Mouse (Mus musculus): ENCODE measurements around the gene Snx17.
"Not testable (repeated sequence)": the region's sequence is repeated elsewhere in the genome, so short reads cannot be mapped to it uniquely, and the experiment has no call there.

Snx17 gene

DNA sequence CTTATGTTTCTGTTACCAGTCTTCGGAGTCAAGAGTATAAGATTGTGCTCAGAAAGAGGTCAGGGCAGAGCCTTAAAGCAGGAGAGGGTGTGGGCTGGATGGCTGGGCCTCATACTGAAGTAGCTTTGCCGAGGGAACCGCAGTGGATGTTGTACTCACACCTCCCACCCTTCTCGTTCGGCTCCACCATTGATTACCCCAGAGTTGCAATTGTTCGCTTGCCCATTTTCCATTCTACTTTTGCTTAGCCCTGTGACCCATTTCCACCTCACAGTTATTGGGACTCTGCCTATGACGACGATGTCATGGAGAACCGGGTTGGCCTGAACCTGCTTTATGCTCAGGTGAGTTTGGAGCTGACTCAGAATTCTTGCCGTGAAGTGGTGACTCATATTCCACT is 3.2 kb downstream of the Snx17 start:
- no peak for DNase-seq (ENCODE audit: low read depth, low spot score)

- DNase-seq (ENCODE audit: low read depth, low spot score), result no peak
Measured at GRCm38 (mm10) chr5:31197072-31197471, 4.0 kb downstream of the Snx17 start.

GRCm38 (mm10) chr5:31198170-31198569 is 5.1 kb downstream of the Snx17 start:
- DNase-seq (ENCODE audit: low read depth, low spot score), result no peak

DNA sequence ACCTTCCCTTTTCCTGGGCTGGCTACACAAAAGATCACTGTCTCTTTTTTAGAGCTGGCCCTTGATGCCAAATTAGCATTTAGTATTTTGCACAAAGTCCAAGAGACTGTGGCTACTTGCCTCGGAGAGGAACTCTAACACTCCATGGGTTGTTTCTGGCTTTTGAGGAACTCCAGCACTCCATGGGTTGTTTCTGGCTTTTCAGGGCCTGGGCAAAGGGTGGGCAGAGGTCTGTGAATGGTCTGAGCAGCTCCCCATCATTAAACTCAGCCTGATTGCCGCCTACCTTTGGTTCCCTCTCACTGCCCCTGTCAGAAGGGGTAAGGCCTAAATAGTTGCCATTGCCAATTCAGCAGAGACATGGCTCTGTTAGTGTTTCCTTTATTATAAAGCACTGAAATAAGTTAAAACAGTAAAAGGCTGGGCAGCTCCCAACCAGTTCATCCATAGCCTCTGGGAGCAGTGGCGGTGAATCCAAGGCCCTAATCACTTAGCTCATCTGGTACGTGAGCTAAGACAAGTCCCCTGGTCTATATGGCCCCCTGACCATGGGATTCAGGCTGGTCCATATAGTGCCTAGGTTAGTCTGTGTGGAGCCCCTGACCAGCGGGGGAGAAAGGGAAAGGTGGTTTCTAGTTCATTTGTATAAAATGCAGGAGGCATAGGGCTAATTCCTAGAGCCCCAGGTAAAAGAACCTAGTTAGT is 5.7 kb downstream of the Snx17 start:
- DNase-seq (ENCODE audit: low read depth, low spot score), result no peak

DNA sequence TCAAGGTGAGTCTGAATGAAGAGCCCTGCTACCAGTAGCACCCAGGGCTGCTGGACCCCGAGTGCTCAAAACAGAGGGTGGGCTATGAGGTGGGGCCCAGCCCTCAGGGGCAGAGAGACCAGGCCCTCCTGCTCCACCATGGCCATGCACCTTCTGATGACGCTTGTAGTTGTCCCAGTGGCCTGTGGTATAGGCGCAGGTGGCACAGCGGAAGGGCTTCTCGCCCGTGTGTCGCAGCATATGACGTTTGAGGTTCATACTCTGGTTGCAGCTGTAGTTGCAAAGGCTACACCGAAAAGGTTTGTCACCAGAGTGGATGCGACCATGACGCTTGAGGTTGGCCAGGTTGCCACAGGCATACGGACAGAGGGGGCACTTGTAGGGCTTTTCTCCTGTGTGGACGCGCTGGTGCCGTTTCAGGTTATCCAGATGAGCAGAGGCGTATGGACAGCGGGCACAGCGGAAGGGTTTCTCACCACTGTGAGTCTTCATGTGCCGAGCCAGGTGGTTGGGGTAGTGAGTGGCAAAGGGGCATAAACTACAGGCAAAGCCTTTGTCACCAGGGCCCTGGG is 6.4 kb downstream of the Snx17 start:
- DNase-seq (ENCODE audit: low read depth, low spot score), result no peak

DNA sequence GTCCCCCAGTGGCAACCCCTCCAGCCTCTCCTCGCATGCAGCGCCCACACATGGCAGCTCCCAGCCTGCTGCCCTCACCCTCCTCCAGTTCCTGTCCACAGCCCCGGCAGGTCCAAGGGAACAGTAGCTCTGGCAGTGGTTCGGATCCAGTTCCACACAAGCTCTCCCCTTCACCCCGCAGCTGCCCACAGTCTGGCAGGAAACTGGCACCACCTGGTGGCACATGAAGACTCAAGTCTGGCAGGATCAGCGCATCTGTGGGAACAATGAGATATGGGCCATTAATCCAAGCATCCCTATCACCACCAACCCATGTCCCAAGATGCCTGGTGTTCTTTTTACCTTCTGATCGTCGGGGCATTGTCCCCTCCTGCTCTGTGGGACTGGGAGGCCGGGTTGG is 6.9 kb downstream of the Snx17 start:
- no peak for DNase-seq (ENCODE audit: low read depth, low spot score)

- DNase-seq (ENCODE audit: low read depth, low spot score), result no peak
Measured at GRCm38 (mm10) chr5:31200327-31200768, 7.3 kb downstream of the Snx17 start.

- no peak for DNase-seq (ENCODE audit: low read depth, low spot score)
Measured at GRCm38 (mm10) chr5:31201042-31201741, 8.2 kb downstream of the Snx17 start.

DNA sequence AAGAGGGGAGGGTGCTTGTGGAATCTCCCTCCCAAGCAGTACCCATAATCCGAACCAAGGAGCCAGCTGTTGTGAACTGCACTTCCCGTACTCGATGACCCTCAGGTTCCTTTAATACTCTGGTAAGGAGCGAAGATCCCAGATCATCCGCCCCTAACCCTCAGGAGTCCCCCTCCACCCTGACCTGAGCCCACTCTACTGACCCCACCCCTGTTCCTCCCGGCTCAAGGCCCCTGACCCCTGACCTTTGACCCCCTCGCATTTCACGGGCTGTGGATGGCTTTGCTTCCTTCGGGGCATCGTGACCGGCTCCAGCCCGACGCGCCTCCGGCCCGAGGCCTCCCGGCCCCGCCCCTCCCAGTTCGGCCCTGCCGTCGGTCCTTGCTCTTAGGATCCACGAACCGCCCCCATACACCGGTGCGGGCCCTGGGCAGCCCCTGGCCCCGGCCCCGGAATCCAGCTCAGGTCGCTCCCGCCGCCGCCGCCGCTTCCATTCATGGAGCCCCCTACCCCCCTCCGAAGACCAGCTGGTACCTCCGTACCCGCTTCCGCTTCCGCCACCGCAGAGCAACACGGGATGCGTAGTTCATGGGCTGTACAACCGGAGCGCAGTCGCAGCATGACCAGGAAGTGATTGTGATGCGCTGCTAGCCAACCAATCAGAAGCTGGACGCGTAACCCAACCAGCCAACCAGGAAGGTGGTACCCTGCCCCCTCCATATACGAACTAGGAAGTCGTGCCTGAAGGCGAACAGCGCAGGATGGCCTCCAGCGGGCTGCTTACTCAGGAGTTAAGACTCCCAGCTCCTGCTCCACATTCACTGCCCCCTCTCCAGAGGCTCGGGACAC is 8.9 kb downstream of the Snx17 start, which contains the start of gene Zfp513:
Gene Zfp513 (minus strand): TSS at position 562 of the 849 bp plus-strand sequence.
- peak; percentile 99 for DNase-seq (ENCODE audit: low read depth, low spot score)

DNA sequence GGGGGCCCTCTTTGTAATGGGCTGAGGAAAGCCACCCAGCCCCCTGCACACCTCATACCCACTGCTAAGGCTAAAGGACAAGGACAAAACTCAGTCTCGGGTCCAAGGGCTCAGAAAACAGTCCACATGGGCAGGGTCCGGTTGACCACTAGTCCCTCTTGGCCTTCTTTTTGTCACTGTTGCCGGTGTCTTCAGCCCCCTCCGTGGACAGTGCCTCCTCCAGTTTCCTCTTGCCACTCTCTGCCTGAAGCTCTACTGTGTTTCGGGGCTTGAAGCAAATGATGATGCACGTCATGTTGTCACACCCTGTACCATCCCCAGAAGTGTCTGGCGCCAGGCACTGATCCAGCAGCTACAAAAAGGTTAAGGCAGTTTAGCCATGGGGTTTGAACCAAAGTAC is 9.9 kb downstream of the Snx17 start:
- no peak for DNase-seq (ENCODE audit: low read depth, low spot score)

DNA sequence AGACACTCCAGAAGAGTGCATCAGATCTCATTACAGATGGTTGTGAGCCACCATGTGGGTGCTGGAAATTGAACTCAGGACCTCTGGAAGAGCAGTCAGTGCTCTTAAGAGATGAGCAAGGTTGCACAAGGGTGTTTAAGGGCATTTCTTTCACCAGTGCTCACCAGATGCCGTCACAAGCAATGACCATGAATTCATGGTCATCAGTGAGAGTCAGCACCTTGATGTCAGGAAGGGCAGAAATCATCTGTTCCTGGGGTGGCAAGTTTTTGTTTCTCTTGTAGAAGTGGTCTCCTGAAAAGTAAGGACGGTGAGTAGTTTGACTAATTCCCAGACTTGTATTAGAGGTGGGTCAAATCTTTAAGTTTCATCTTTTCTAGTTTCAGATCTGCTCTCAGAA is 10.8 kb downstream of the Snx17 start:
- DNase-seq (ENCODE audit: low read depth, low spot score), result no peak

DNA sequence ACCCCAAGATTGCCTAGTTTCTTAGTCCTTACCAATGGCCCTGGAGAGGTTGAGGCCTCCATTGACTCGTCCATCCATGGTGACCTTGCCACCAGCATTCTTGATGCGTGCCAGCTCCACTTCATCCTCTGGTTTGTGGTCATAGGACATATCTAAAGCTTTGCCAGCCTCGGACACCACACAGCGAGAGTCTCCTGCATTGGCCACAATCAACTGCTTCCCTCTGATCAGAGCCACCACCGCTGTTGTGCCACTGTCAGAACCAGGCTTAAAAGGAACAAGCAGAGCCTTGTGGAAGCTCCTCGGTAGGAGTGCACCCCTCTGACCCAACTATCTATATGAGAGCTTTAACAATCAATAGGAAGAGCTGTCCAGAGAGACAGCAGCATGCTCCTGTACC is 11.4 kb downstream of the Snx17 start:
- no peak for DNase-seq (ENCODE audit: low read depth, low spot score)

- DNase-seq (ENCODE audit: low read depth, low spot score), result not testable (repeated sequence)
Measured at GRCm38 (mm10) chr5:31216554-31216953, 23.5 kb downstream of the Snx17 start.

DNA sequence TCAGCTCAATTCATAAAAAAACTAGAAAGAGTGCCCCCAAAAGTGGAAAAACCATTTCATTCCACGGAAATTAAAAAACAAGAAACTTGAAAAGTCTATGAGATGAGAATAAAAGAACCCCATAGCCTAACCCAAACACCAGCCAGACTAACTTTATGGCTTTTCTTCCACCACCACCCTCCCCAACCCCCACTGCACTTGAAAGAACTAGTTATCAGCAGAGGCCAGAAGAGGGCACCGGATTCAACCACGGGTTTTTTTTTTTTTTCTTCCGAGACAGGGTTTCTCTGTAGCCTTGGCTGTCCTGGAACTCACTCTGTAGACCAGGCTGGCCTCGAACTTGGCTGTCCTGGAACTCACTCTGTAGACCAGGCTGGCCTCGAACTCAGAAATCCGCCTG is 25.3 kb downstream of the Snx17 start:
- no peak for DNase-seq (ENCODE audit: low read depth, low spot score)

DNA sequence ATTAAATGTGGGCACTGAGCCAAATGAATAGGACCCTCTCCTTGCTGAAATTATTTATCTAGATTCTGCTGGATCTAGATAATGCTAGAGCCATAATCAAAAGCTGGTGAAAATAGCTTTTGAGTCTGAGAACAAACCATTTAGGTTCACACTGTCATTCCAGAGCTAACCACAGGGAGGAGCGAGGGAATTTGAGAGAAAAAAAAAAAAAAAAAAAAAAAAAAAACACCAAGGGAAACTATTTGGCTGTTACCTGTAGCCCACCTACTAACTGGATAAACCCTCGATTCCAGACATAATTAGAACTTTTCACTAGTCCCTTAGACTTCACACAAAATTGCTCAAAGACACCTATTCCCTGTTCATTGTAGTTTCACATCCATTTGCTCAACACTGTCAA is 26.0 kb downstream of the Snx17 start:
- DNase-seq (ENCODE audit: low read depth, low spot score), result no peak

DNA sequence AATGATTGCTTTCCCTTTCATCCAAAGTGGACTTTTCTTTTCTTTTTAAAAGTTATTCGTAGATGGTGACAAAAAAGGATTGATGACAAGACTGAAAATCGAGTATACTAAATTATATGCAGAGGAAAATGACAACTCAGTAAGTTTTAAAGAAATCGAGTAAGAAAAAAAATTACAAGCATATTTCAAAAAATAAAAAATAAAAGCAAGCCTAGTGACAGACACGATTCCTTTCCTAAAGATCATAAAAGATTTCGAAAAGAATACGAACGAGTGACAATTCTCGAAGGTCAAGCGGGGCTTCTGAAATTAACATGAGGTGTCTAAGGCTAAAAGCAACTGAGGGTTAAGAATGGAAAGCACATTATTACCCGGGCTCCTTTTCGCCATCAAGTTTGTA is 26.4 kb downstream of the Snx17 start:
- DNase-seq (ENCODE audit: low read depth, low spot score), result no peak

GRCm38 (mm10) chr5:31219911-31220447 is 27.0 kb downstream of the Snx17 start:
- no peak for DNase-seq (ENCODE audit: low read depth, low spot score)

- DNase-seq (ENCODE audit: low read depth, low spot score), result peak; percentile 91
Measured at GRCm38 (mm10) chr5:31220448-31221303, 27.6 kb downstream of the Snx17 start, which contains the start of gene Ppm1g. Gene Ppm1g (minus strand): TSS chr5:31220687.

DNA sequence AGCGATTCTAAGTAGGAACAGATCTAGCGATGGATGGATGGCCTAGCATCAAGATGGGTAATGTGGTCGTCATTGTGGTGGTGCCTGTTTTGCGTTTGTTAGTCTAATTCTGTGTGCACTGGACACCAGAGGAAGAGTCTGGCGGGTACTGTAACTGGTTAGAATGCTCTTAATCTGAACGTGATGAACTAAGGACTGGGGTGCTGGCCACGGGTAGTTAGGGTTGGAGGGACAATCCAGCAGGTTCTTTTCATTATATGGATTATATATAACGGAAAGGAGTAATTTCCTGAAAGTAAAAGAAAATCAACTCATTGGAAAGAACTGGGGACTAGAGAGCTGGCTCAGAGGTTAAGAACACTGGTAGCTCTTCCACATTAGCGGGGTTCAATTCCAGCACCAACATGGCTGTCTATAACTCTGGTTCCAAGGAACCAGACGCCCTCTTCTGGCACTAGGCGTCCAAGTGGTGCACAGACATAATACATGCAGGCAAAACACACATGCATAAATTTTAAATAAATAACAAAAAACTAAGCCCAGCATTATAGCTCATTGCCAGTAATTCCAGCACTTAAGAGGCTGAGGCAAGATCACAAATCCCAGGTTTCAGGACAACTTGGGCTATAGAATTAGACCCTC is 28.4 kb downstream of the Snx17 start:
- DNase-seq (ENCODE audit: low read depth, low spot score), result no peak

DNA sequence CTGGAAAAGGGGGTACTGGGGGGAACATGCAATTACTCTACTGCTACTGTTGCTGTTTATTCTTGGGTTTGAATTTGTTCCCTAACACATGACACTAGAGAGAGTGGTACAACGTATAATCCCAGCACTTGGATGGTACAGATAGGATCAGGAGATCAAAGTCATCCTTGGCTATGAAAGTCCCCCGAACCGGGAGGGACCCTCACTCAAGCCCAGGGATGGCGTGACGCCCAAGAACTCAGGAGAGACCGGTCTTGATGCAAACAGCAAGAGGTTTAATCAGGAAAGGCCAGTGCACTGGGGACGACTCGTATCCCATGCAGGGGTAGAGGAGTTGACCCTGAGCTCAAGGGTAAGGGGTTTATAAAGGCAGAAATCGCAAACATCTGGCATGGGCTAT is 29.7 kb downstream of the Snx17 start:
- DNase-seq (ENCODE audit: low read depth, low spot score), result no peak

Data from skeletal muscle tissue, adult 2 months (tissue).